In the genomic region with DNA sequence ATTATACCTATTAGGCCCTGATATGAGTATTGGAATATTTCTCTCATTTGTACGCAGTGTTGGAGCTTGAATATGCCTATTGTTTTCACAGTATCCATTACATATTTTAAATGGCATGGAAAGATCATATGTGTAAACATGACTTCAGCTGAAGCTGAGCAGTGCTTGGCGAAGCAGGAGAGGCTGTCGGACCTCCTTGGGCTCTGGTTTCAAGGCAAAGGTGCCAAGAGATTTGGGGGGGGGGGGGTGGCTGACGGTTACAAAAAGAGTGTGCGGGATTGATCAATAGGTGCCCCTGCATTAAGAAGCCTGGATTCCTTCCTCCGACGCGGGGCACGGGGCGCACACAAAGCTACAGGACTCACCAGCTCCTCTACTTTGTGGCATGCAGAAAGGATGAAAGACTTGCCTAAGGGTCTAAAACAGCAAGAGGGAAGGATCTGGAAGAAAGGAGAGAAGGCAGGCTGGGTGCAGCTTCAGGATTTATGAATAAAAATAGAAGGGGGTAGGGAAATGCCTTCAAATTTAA, we compare ENCODE assay signal across 10 mouse cellular contexts.
DNase-seq lines count a peak whose midpoint lies in the region; ATAC-seq lines count a peak whose summit lies in the region.
"Had no signal": no experiment of that assay in that cellular context is flagged by ENCODE, and none has a peak within 500 bp of the region (broad histone marks: within the 10 kb centered on the region; RNA-seq: fewer than 3 reads in every experiment).

No protein-coding gene starts in this region.

- H3K27ac ChIP-seq in heart, embryonic 14.5 days (replicated peaks in 1 of 2; ENCODE audit: control insufficient read depth in 1 of 2, insufficient read depth in 1 of 2, low read depth in 2 of 2, low read length in 2 of 2) = no peak overlapping the region; a peak in 1 of 4 replicates
- H3K27ac ChIP-seq in hindbrain, embryonic 10.5 days = peak overlapping the region; percentile 67; the same call in 1 of the 2 replicates
- 0 out of 2 replicates have a peak overlapping the region, but pooled peaks have one; percentile 3 for H3K27ac ChIP-seq in midbrain, embryonic 12.5 days (replicated peaks)
- H3K27ac ChIP-seq: macrophage had no signal

- peak overlapping the region; percentile 53 for H3K4me2 ChIP-seq in heart, embryonic 14.5 days (ENCODE audit: low read length)
- H3K4me2 ChIP-seq in midbrain, embryonic 12.5 days (replicated peaks) = peak overlapping the region; percentile 38

- H3K4me3 ChIP-seq in heart, embryonic 14.5 days (ENCODE audit: control insufficient read depth in 1 of 2, insufficient read depth in 1 of 2, low read depth in 1 of 2, low read length in 2 of 2) = no peak overlapping the region; a peak in 2 of 4 replicates
- H3K4me3 ChIP-seq in hindbrain, embryonic 10.5 days = no peak overlapping the region
- H3K4me3 ChIP-seq in midbrain, embryonic 12.5 days = no peak overlapping the region
- H3K4me3 ChIP-seq: erythroblast, embryonic 14.5 days had no signal

- peaks cover 3 to 7% of the 10 kb centered on the region in 2 experiments; a peak in 3 of 4 replicates for H3K4me1 ChIP-seq in heart, embryonic 14.5 days (ENCODE audit: control insufficient read depth in 2 of 2, insufficient read depth in 2 of 2, low read length in 2 of 2)
- peaks cover 9% of the 10 kb centered on the region for H3K4me1 ChIP-seq in hindbrain, embryonic 10.5 days (replicated peaks)
- peaks cover 7% of the 10 kb centered on the region for H3K4me1 ChIP-seq in midbrain, embryonic 12.5 days

- H3K9me3 ChIP-seq in heart, embryonic 14.5 days (ENCODE audit: control insufficient read depth, low read length) = no peaks in the 10 kb centered on the region
- no peaks in the 10 kb centered on the region for H3K9me3 ChIP-seq in hindbrain, embryonic 10.5 days
- no peaks in the 10 kb centered on the region for H3K9me3 ChIP-seq in midbrain, embryonic 12.5 days

- DNase-seq in heart, adult 18-20 months = no peak
- DNase-seq in embryo, embryonic 9.5 days (ENCODE audit: extremely low spot score) = peak; percentile 26
- DNase-seq in hindbrain, embryonic 10.5 days (ENCODE audit: low spot score) = peak; percentile 12
- no peak for DNase-seq in B cell, adult 2 months
- no peak for DNase-seq in thymus, postnatal 10 days (ENCODE audit: low spot score in 2 of 2)
- no peak for DNase-seq in layer of hippocampus, adult 18-20 months (ENCODE audit: low spot score in 2 of 2)

- no peak overlapping the region for H3K9ac ChIP-seq in heart, embryonic 14.5 days (ENCODE audit: low read length)
- H3K9ac ChIP-seq in midbrain, embryonic 12.5 days (replicated peaks) = no peak overlapping the region

- H3K36me3 ChIP-seq in heart, embryonic 14.5 days (ENCODE audit: control insufficient read depth, insufficient read depth, low read length) = no peaks in the 10 kb centered on the region
- no peaks in the 10 kb centered on the region for H3K36me3 ChIP-seq in hindbrain, embryonic 10.5 days
- no peaks in the 10 kb centered on the region for H3K36me3 ChIP-seq in midbrain, embryonic 12.5 days

- no peaks in the 10 kb centered on the region for H3K27me3 ChIP-seq in heart, embryonic 14.5 days (ENCODE audit: control insufficient read depth, insufficient read depth, low read length)
- no peaks in the 10 kb centered on the region for H3K27me3 ChIP-seq in hindbrain, embryonic 10.5 days (ENCODE audit: insufficient read depth, poor library complexity, severe bottlenecking)
- H3K27me3 ChIP-seq in midbrain, embryonic 12.5 days = no peaks in the 10 kb centered on the region

- no peak for ATAC-seq in heart, embryonic 14.5 days (ENCODE audit: insufficient number of reproducible peaks, insufficient read depth, low FRiP score, low read depth)
- peak; percentile 63; the same call in 1 of the 2 replicates for ATAC-seq in midbrain, embryonic 12.5 days (ENCODE audit: low FRiP score, low read depth)

- 60% methylated on average over 10 of the region's 10 CpGs for WGBS in heart, embryonic 14.5 days
- 38% methylated on average over 10 of the region's 10 CpGs for WGBS in hindbrain, embryonic 10.5 days
- WGBS in midbrain, embryonic 12.5 days = 22% methylated on average over 10 of the region's 10 CpGs

Comparison
In these comparisons a context has a peak if more than half of its experiments do, and no peak if none do; other contexts are left out.
1. H3K27ac ChIP-seq: peak in hindbrain, embryonic 10.5 days (single experiment) and midbrain, embryonic 12.5 days (single experiment); none in heart, embryonic 14.5 days (0 of 2).
2. DNase-seq: peak in embryo, embryonic 9.5 days (single experiment) and hindbrain, embryonic 10.5 days (single experiment); none in heart, adult 18-20 months (0 of 2), B cell, adult 2 months (0 of 2), thymus, postnatal 10 days (0 of 2) and layer of hippocampus, adult 18-20 months (0 of 2).